Mouse (Mus musculus): Measurements from ENCODE around the gene Ciz1. TPM values are rescaled to one million over a fixed set of nuclear protein-coding genes. Genes with fewer than 3 reads are reported as not detected.

The Ciz1 gene
- total RNA-seq, 2 experiments from 2014 or later: 25.6 to 27.5 TPM

DNA sequence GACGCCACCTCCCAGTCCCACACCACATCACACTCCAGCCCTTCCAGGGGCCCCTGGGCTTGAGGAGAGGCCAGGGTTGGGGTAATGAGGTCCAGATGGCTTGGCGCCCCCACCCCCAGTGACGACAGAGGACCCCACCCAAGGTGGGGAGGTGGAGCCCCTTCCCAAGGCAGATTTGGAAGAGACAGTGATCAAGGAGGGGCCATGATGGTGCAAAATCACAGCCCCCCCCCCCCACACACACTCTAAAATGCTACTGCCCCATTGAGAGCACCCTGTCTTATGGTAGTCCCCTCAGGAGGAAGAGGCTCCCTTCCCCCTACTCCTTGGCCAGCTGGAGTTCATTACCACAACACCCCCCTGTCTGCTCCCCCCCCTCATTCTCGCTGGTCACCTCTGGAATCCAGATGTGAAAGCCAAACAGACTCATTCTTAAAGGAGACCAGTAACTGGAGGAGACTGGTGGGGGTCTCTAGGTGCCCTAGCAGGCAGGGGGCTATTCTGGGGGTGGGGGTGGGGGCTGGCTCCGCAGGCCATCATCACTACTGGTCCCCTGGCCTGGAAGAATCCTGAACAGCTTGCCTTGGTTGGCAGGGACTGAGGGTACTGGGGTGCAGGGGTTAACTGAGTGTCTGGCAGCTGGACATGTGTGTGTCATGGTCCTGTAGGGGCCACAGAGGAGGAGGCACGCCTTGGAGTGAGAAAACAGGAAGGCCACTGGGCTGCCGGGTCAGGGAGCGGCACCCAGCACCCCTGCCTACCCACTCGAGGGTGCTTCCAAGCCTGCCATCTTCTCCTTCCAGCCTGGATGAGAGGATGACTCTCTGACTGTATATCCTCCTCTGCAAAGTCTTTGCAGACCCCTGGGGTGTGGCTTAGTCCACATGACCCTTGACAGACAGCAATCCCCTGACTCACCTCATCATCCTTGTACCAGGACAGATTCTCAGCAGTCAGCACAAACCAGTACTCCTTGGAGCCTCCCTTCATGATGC lies 32.2 kb upstream of the Ciz1 start:
- peak; percentile 69 for DNase-seq (ENCODE audit: low spot score)

DNA sequence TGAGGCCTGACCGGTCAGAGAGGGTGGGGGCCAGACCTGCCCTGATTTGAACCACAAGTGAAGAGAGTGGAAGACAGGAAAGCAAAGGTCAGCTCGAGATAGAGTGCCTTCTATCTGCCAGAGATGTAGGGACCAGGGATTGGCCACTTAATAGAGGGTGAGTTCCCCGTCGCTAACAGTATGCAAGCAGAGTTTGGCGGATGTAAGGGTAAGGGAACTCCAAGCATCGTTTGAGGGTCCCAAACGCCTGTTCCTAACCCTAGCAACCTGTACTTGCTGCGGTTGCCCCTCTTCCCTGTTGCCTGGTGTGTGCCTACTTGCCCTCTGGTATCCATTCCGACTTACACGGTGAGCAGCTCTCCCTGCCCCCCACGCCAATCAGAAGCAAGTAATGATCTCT lies 31.4 kb upstream of the Ciz1 start:
- DNase-seq (ENCODE audit: low spot score): no peak

DNA sequence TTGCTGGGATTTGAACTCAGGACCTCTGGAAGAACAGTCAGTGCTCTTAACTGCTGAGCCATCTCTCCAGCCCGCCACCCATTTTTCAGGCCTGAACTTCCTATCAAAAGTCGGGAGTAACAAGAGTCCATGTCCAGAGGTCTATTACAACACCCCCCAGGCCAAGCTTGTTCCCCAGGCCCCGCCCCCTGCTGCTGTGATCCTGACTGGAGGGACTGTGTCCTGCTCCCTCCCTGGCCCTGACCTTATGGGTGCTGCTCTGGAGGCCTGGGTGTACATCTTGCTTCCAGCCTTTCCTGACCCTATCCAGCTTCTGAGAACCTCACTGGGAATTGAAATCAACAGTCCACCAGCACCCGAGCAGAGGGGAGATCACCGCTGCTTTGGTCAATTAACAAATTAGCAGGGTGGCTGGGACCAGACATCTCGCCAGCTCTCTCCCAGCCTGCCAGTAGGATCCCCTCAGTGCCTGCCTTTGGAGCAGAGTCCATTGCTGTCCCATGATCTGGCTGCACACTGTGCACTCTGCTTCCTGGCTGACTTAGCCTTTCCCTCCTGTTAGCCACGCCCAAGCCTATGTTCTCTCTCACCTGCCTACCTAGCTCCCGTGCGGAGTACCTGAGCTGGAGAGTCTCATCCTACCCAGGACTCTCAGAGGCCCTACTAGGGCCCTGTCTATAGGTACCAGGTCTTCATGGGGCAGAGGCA lies 30.4 kb upstream of the Ciz1 start:
- no peak for DNase-seq (ENCODE audit: low spot score)

DNA sequence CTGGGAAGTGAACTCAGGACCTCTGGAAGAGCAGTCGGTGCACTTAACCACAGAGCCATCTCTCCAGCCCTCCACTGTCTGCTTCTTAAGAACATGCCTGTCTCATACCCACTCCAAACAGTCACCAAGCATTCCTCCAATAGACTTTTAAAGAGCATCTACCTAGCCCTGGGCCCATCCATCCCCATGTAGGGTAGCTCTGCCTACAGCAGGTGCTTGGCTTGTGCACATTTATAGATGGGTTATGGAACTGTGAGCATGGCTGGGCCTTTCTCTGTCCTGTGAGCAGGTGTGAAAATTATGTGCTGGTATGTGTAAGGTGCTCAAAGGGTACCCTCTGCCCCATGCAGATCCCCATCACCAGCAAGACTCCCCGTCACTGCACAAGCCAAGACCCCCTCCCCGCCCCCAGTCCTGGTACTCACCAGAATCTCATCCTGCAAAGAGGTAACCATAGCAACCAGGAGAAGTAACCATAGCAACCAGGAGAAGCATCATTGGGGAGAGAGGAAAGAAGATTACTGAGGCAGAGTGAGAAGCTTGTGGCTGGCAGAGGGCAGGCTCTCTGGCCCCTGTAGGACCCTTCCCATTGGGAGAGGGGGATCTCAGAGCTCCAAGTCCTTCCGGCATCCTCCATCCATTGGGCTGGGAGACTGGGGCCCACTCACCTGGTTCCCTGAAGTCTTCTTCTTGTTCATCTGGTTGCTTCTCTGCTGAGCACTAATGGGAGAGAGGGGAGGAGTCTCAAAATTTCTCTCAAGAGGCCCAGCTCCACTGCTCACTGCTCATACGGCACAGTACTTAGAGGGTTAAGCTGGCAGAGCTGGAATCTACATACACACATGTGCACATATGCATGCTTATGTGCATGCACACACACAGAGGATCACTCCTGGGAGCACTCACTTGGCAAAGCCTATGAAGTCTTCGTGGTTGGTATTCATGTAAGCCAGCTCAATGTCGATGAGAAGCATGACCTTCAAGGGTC lies 29.1 kb upstream of the Ciz1 start:
- no peak for DNase-seq (ENCODE audit: low spot score)

DNA sequence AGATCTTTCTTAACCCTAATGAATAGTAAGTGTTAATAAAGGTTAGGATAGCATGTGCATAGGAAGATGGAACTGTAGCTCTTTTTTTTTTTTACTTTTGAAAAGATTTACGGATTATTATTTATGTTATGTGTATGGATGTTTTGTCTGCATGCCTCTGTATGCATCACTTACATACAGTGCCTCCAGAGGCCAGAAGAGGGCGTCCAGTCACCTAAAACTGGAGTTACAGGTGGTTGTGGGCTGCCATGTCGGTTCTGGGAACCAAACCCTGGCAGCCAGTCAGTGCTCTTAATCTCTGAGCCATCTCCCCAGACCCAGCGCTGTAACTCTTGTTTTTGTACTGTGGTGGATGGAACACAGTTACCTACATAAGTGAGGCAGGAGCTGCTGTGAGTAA lies 27.8 kb upstream of the Ciz1 start:
- no peak for DNase-seq (ENCODE audit: low spot score)

DNA sequence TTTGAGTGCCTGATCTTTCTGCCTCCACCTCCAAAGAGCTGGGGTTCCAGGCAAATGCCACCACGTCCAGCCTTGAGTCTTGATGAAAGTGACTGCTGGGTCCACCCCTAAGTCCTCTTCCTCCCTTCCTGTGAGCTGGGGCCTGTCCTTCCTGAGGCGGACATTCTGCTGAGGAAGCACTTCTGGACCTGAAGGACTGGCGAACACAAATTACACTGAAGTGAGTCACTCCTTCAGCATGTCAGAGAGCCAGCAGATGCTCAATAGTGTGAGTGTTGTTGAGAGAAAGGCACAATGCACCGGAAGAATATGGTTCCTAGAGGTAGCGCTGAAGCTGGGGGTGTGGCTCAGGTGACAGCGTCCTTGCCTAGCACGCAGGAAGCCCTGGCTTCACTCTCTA lies 26.8 kb upstream of the Ciz1 start:
- DNase-seq (ENCODE audit: low spot score): no peak

DNA sequence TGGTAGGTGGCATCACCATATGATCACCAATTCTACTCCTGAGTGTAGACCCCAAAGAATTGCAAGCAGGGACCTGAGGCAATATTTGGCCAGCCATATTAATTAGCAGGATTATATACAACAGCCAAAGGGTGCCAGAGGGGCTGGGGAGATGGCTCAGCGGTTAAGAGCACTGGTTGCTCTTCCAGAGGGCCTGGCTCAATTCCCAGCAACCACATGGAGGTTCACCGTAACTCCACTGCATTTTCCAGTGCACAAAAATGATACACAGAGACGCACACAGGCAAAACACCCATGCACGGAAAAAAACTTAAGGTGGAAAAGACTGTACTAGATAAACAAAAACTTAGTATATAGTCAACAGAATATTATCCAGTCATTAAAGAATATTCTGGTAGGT lies 24.9 kb upstream of the Ciz1 start:
- no peak for DNase-seq (ENCODE audit: low spot score)

DNA sequence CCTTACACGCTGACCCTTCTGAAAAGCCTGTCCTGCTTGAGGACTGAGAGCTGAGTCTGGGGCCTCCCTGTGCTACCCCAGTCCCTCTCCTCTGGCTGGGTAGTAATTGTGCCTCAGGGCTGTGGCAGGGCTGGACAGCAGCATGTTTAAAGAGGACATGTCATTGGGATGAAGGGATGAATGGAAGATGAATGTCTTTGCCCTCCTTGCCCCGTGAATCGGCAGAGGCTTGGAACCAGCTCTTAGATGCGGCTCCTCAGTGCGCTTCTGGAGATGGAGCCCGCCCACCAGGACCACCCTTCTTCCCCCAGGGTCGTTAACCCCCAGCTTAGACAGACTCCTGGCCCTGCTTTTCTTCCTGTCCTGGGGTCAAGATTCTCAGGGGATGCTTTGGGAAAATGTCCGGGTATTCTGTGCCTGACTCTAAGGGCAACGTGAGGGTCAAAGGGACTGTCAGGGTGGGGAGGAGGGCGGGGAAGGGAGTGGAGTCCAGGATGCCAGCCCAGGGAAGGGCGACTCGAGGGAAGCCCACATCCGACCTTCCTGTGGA lies 23.1 kb upstream of the Ciz1 start:
- DNase-seq (ENCODE audit: low spot score): no peak

DNA sequence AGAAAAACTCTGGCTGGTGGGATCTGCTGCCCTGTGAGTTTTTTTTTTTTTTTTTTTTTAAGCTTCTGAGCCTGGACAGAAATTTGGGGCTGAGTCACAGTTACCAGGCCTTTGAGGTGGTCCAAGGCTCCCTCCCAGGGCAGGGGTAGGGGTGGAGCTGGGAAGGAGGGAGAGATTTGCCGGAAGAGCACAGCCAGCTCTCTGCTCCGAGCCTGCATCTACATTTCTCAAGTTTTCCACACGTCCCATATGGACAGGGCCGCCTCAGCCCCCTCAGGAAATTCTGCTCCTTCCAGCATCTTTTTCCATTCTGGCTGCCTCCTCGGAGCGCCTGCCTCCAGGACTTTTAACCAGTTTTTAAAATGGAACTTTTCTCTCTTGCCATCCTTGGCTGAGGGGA lies 22.6 kb upstream of the Ciz1 start:
- no peak for DNase-seq (ENCODE audit: low spot score)

DNA sequence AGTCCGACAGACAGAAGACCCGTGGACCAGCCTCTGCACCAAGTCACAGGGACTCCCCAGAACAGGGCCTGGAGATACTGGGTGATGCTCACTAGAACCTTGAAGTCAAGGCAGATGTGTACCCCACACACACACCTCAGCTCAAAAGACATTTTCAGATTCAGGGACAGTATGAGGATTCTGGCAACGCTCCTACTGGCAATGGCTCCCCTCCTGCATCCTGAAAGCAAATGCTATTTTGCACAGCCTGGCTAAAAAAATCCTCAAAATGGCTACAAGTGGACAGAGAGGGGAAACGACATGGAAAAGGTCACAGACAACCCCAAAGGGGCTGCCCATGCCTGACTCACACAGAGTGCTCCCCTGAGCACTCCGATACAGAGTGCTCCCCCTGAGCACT lies 20.0 kb upstream of the Ciz1 start:
- no peak for DNase-seq (ENCODE audit: low spot score)

DNA sequence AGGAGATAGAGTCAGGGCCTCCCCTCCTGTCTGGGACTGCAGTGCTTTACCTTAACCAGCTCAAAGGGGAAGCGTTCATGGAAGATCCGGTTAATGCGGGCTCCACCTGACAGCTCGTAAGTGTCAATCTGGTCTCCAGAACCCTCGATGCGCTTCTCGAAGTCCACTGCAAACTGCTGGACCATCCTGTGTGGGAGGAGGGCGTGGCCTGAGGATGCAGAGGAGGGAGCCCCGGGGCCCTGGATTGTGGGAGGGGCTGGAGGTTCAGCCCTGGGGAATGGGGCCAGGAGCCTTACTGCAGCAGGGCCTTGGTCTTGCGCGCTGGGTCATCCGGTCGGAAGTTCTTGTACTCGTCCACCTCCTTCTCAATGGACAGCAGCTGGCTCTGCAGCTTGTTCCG lies 16.2 kb upstream of the Ciz1 start:
- DNase-seq (ENCODE audit: low spot score): no peak

DNA sequence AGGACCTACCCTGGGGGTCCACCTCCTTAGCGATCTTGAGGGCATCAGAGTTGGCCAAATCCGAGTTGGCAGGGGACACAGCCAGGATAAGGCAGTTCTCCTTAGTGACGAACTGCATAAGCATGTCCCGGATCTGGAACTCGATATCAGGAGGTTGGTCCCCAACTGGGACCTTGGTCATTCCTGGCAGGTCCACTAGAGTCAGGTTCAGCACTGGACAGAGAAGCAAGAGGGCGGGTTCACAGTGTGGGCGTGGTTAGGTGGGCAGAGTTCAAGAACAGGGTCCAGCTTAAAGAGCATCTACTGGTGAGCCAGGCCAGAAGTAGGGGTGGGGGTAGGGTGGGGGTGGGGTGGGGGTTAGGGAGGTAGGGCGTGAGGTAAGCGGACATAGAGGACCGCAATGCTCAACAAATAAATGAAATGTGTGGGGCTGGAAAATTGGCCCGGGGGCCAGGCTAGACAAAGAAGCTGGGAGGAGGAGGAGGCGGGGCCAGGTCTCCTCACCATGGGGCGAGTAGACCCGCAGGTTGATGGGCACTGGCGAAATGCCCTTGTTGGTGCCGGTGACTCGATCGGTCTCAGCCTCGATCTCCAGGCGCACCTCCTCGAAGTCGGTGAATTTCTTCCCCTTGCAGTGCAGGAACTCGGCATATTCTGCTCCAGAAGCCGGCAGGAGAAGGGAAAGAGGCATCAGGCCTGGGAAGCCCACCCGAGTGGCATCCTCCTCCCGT lies 12.1 kb upstream of the Ciz1 start:
- no peak for DNase-seq (ENCODE audit: low spot score)

DNA sequence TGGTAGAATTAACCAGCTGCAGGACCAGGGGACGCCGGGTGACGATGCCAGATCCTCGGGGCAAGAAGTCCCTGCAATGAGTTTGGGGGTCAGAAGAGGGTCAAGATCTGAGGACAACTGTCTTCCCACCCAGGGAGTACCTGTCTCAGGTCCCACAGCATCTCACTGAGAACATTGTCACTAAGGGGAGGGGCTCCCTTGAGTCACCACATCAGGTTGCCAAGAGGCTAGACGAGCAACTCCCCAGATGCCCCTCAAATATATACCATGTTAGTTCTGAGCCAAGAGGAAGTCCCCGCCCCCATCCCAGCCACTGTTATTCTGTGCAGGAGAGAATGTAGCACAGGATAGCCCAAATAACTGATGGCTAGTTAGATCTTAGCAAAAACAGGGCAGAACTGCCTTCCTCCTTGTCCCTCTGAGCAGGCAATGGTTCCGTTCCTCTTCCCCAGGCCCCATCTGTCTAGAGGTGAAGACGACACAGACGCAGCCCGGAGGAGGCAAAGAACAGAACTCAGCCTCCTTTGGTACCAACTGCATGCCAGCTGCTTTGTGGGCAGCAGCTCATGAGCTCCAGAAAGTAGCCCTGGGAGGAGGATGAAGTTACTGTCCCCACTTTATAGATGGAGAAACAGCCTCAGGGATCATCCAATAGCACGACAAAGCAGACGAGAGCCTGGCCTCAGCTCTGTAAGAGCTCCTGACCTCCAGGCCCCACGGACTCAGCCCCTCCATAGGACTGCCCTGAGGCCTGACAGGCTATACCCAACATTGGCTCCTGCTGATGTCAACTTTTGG lies 11.1 kb upstream of the Ciz1 start:
- no peak for DNase-seq (ENCODE audit: low spot score)

DNA sequence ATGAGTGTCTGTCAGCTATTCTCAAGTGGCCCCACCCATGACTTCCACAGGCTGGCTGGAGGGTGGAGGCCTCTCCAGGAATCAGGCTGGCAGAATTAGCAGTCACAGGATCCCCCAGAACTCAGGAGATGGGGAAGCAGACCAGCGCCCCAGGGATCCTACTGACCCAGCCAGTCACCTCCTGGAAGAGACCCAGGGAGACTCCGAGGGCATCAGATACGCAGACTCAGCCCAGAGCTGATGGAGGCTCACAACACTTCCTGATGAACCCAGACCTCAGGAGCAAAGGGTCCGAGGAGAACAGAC lies 10.5 kb upstream of the Ciz1 start:
- DNase-seq (ENCODE audit: low spot score): no peak

DNA sequence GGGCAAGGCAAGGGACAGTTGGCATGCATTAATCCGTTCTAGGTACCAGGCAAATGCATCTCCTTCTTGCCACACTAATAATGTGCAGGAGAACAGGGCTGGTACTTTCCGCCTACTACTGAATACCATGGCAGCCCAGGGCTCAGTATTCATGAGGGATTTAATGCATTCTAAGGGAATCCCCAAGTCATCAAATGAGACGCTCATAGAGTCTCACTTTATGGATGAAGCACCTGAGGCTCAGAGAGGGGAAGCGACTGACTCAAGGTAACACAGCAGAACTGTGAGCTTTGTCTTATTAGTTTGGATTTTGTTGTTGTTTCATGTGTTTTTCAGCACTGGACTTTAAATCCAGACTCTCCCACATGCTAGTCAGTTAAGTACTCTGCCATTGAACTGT lies 10.1 kb upstream of the Ciz1 start:
- DNase-seq (ENCODE audit: low spot score): no peak

DNA sequence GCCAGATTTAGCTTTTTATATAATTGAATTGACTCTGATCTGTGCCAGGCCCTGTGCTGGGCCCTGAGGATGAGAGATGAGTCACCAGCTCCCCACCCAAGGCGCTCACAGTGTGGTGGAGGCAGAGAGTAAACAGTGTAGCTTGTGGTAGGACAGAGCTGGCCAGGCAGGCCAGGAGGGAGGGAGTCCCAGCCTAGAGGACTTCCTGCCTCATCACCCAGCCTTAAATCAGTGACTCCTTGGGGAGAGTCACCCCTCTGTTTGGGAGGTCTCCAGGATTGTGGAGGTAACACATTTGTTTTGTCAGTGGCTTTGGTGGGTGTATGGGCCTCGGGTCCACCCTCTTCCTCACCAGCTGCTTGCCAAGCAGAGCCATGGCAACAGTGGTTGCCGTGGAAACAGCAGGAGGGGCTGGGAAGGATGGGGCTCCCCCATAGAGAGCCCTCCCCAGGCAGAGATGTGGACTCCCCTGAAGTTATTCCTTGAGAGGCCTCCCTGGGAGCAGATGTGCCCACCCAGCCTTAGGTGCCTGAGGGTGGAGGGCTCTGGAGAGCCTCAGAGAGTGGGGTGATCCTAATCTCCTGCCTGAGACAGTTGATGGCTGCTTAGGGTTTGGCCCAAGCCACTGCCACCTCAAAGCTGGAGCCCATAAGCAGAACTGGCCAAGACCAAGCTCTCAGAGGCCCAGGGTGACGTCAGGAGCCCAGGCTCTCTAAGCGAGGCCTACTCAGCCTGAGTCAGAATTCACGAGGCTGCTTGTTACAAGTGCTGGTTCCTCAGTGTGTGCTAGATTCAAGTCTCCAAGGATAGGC lies 9.4 kb upstream of the Ciz1 start:
- DNase-seq (ENCODE audit: low spot score): peak; percentile 76

DNA sequence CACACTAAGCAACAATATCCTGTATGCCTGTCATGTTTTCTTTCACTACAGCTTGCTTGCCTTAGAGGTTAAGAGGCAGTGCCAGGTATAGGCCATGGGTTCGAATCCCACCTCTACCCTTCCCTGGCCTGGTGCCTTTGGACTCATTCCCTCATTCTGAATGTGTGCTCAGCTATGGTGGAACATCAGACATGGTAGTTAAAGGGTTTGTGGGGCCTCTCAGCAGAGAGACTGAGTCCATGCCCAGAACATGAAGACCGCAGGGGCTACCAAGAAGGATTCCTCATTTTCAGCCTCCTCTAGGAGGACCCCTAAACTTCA lies 8.8 kb upstream of the Ciz1 start:
- no peak for DNase-seq (ENCODE audit: low spot score)

DNA sequence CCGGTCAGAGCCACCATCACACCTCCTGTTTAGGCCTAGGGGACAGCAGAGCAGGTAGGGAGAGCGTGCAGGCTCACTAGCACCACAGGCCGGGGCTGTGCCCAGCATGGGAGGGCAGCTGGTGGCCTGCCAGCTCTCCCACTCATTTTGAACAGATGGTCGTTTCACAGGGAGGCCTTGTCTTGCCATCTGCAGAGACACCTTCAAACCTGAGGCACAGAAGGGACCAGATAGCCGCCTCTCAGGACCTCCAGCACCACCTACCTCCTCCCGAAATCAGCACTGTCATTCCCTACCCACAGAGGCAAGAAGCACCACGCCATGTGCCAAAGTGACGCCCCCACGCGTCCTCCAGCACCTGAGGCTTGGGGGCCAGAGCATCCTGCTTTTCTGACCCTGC lies 8.1 kb upstream of the Ciz1 start:
- DNase-seq (ENCODE audit: low spot score): no peak

DNA sequence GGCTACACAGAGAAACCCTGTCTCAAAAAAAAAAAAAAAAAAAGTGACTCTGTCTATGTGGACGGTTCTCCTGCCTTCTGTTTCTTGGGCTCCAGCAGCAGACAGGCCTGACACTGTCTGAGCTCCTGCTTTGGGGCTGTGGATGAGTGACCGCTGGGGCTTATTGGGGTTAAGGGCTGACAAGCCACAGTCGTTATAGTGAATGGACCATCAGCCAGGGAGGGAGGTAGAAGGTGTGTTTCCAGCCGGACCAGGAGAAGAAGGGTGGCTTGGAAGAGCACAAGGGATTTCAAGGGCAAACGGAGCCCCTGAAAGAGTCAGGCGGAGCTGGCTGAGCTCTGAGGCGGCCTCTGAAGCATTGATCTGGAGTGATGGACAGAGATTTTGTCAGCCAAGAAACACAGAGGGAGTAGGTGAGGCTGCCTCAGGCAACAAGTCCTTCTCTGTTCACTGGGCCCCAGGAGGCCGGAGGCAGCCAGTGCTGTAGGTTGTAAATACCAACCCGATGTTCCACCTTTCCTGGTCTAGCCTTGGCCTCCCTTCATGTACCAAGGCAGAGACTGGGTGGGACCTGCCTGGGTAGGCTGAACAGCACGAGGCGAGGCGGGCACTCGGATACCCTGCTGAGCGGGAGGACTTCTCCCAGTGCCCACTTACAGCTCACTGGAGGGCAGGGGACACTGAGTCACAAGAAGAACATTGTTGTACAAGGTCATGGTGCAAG lies 7.4 kb upstream of the Ciz1 start:
- DNase-seq (ENCODE audit: low spot score): no peak
